Mouse (Mus musculus) thymus, adult 2 months (tissue): ENCODE data around the gene Wwc2. TPM values are rescaled to one million over a fixed set of nuclear protein-coding genes. Genes with fewer than 3 reads are reported as not detected.

Experiments
- DNase-seq: peaks from one replicate; pipeline ENCODE4 v3.0.0; 2021
- H3K27ac ChIP-seq: fragments of 200-500 bp; 2 replicates; pipeline ENCODE4 v1.5.1; 2012; ENCODE audit warnings: low read length, control low read depth; ENCODE audit not compliant: control insufficient read depth, insufficient read depth
- H3K27me3 ChIP-seq: fragments of 200-500 bp; 2 replicates; pipeline ENCODE4 v1.6.1; 2012; ENCODE audit warnings: mild to moderate bottlenecking, low read length, moderate library complexity, mixed read lengths; ENCODE audit not compliant: control insufficient read depth, insufficient read depth
- H3K36me3 ChIP-seq: fragments of 200-500 bp; 2 replicates; pipeline ENCODE4 v1.6.1; 2012; ENCODE audit warnings: mild to moderate bottlenecking, low read length, moderate library complexity; ENCODE audit not compliant: control insufficient read depth, insufficient read depth
- H3K4me1 ChIP-seq: fragments of 200-500 bp; replicated peaks from 2 replicates; pipeline ENCODE4 v1.6.1; 2012; ENCODE audit warnings: low read length; ENCODE audit not compliant: control insufficient read depth, insufficient read depth
- H3K4me3 ChIP-seq: fragments of 200-500 bp; 2 replicates; pipeline ENCODE4 v1.5.1; 2012; ENCODE audit warnings: mild to moderate bottlenecking, low read length, control low read depth, moderate library complexity; ENCODE audit not compliant: control insufficient read depth, insufficient read depth
- CTCF ChIP-seq: fragments of 200-500 bp; IDR thresholded peaks from 2 replicates; pipeline ENCODE4 v1.5.1; 2012; ENCODE audit warnings: mild to moderate bottlenecking, control low read depth, low read length, moderate library complexity, borderline replicate concordance; ENCODE audit not compliant: control insufficient read depth, poor library complexity, insufficient read depth; ENCODE audit errors: extremely low read depth
- POLR2A ChIP-seq: fragments of 200-500 bp; IDR thresholded peaks from 2 replicates; pipeline ENCODE4 v1.6.1; 2012; ENCODE audit warnings: mild to moderate bottlenecking, low read length, control low read depth, moderate library complexity; ENCODE audit not compliant: control insufficient read depth, poor library complexity, insufficient read depth; ENCODE audit errors: extremely low read depth
- WGBS: fragments of 180-500 bp; shearing (Covaris S2); methylation state at CpG from one replicate; pipeline ENCODE4 v1.1.7; 2018; 5-methylcytosine and 5-hydroxymethylcytosine counted together
- polyA plus RNA-seq: library from polyadenylated mRNA; depleted of rRNA; stranded (reverse); fragments of >200 nt; gene quantifications from 2 replicates; pipeline ENCODE4 v1.2.3, GENCODE M21; 2012

Wwc2 gene
- polyA plus RNA-seq, 1 experiment, result 2.0 TPM

- Histone ChIP-seq H3K36me3 (no peaks in the 10 kb centered on the region), H3K4me3 (no peak overlapping the region), H3K27me3 (no peaks in the 10 kb centered on the region), H3K4me1 (peaks cover 18% of the 10 kb centered on the region), H3K27ac (no peak overlapping the region)
- DNase-seq, result peak; percentile 30
- TF ChIP-seq CTCF (no peak), POLR2A (no peak)
- WGBS, result 33% methylated on average over 5 of the region's 5 CpGs
Observed at GRCm38 (mm10) chr8:47852737-47853136, 138.0 kb downstream of the Wwc2 start.

- DNase-seq, result peak; percentile 26
- no peaks in the 10 kb centered on the region for H3K27me3 ChIP-seq
- H3K27ac ChIP-seq, result no peak overlapping the region
- WGBS, result 1% methylated on average over 12 of the region's 12 CpGs
- peak overlapping the region; percentile 40 for H3K4me3 ChIP-seq
- H3K4me1 ChIP-seq, result peaks cover 18% of the 10 kb centered on the region
- TF ChIP-seq POLR2A, result no peak
- TF ChIP-seq CTCF, result no peak
- no peaks in the 10 kb centered on the region for H3K36me3 ChIP-seq
Observed at GRCm38 (mm10) chr8:47851824-47852502, 138.8 kb downstream of the Wwc2 start.

- DNase-seq, result peak; percentile 16
- Histone ChIP-seq H3K4me3 (no peak overlapping the region), H3K27ac (no peak overlapping the region), H3K4me1 (peaks cover 18% of the 10 kb centered on the region), H3K27me3 (no peaks in the 10 kb centered on the region), H3K36me3 (no peaks in the 10 kb centered on the region)
- TF ChIP-seq POLR2A (no peak), CTCF (peak; percentile 70; the same call in 1 of the 2 replicates)
- WGBS, result 82% methylated on average over 8 of the region's 8 CpGs
Observed at GRCm38 (mm10) chr8:47849842-47850241, 140.9 kb downstream of the Wwc2 start.

- no peak for DNase-seq
- TF ChIP-seq CTCF (no peak), POLR2A (no peak)
- peaks cover 15% of the 10 kb centered on the region for H3K4me1 ChIP-seq
- H3K4me3 ChIP-seq, result no peak overlapping the region
- H3K36me3 ChIP-seq, result no peaks in the 10 kb centered on the region
- H3K27me3 ChIP-seq, result no peaks in the 10 kb centered on the region
- 98% methylated on average over 6 of the region's 6 CpGs for WGBS
- no peak overlapping the region for H3K27ac ChIP-seq
Observed at GRCm38 (mm10) chr8:47847931-47848330, 142.8 kb downstream of the Wwc2 start.

GRCm38 (mm10) chr8:47847161-47847560, 143.6 kb downstream of the Wwc2 start:
- 97% methylated on average over 14 of the region's 14 CpGs for WGBS
- H3K27me3 ChIP-seq, result no peaks in the 10 kb centered on the region
- TF ChIP-seq POLR2A, result no peak
- no peak for TF ChIP-seq CTCF
- no peak for DNase-seq
- H3K27ac ChIP-seq, result no peak overlapping the region
- H3K4me3 ChIP-seq, result no peak overlapping the region
- H3K4me1 ChIP-seq, result peaks cover 8% of the 10 kb centered on the region
- no peaks in the 10 kb centered on the region for H3K36me3 ChIP-seq

GRCm38 (mm10) chr8:47845956-47846355, 144.8 kb downstream of the Wwc2 start:
- Histone ChIP-seq H3K27ac (no peak overlapping the region), H3K4me1 (no peaks in the 10 kb centered on the region), H3K36me3 (no peaks in the 10 kb centered on the region), H3K27me3 (no peaks in the 10 kb centered on the region), H3K4me3 (no peak overlapping the region)
- DNase-seq, result no peak
- TF ChIP-seq POLR2A (no peak), CTCF (no peak)
- 97% methylated on average over 13 of the region's 13 CpGs for WGBS
